Mouse (Mus musculus): ENCODE results near the gene Slc8a1.

Gene Slc8a1

GRCm38 (mm10) chr17:81669062-81669815 is 68.9 kb downstream of the Slc8a1 start:
- DNase-seq (ENCODE audit: low spot score in 2 of 2): peak; percentile 9 to 21

DNA sequence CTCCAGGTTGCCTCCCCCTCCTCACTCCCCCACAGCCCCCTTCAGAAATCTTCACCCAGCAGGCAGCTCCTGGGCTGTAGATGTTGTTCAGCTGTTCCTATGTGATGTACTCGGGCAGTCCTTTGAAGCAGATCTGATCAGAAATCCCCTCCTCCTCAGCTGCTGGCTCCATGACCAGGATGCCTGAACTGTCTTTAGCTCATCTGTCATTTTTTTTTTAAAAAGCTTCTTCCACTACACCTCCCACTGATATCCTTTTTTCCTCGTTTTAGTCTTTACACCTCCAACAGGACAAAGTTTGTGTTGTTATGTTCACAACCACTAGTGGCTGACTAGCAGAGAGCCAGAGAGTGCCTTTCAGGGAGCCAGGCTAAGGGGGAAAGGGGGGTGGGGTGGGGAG is 69.7 kb downstream of the Slc8a1 start:
- no peak for DNase-seq (ENCODE audit: low spot score in 2 of 2)

DNA sequence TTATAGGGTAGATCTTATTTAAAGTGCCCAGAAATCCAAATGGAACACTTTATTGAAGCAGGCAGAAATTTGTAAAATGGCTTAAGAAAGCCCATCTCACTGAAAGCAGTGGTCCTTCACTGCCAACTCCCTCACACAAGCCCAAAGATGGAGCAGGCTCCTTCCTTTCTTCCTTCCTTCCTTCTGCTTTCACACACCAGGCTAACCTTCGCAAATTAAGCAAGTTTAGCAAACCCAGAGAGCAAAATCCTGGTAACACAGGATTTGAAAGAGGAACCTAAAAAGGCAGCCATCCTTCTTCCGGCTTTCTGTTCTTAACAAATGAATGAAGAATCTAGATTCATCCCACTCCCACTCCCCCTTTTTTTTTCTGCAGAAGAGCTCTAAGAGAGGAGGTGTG is 70.2 kb downstream of the Slc8a1 start:
- no peak for DNase-seq (ENCODE audit: low spot score in 2 of 2)

- DNase-seq (ENCODE audit: low spot score in 2 of 2): no peak
Observed at GRCm38 (mm10) chr17:81666551-81666950, 71.6 kb downstream of the Slc8a1 start.

- DNase-seq (ENCODE audit: low spot score in 2 of 2): no peak
Observed at GRCm38 (mm10) chr17:81664916-81665315, 73.3 kb downstream of the Slc8a1 start.

GRCm38 (mm10) chr17:81657828-81658227 is 80.3 kb downstream of the Slc8a1 start:
- no peak for DNase-seq (ENCODE audit: low spot score in 2 of 2)

- no peak for DNase-seq (ENCODE audit: low spot score in 2 of 2)
Observed at GRCm38 (mm10) chr17:81654548-81654947, 83.6 kb downstream of the Slc8a1 start.

DNA sequence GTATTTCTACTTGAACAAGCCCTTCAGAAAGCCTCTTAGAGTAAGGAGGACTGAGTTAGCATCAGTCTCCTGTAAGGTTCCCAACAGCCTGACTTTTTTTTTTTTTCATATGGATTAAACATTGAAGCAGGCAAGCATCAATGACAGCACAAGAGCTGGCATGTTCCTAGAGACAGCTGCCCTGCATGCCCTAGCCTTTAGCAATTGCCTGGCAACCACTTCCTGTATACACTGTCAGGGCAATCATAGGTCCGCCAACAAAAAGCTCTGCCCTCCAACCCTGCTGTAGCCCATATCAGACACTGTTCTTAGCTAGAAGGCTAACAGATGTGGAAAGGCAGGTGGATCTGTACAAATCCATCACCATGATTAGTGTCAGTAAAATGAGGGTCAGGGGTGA is 85.2 kb downstream of the Slc8a1 start:
- no peak for DNase-seq (ENCODE audit: low spot score in 2 of 2)

DNA sequence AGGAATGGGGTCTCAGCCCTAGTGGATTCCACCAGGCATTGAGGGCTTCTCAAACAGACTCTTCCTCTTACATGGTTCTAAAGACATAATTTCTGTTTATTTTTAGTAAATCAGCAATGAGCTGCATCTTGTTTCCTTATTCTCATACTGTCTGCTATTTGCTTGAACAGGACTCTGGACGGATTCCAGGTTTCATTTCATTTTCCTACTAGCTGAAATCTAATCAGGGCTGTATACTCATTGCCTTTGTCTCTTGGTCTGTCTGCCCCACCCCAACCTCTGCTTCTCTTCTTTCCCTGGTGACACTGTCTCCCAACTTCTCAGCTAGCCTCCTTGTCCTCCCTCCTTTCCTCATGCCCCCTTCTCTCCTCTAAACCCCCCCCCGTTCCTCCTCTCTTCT is 101.4 kb downstream of the Slc8a1 start:
- DNase-seq (ENCODE audit: low spot score in 2 of 2): no peak

GRCm38 (mm10) chr17:81630471-81630870 is 107.7 kb downstream of the Slc8a1 start:
- DNase-seq (ENCODE audit: low spot score in 2 of 2): no peak

GRCm38 (mm10) chr17:81621188-81621644 is 117.0 kb downstream of the Slc8a1 start:
- DNase-seq (ENCODE audit: low spot score in 2 of 2): no peak

DNA sequence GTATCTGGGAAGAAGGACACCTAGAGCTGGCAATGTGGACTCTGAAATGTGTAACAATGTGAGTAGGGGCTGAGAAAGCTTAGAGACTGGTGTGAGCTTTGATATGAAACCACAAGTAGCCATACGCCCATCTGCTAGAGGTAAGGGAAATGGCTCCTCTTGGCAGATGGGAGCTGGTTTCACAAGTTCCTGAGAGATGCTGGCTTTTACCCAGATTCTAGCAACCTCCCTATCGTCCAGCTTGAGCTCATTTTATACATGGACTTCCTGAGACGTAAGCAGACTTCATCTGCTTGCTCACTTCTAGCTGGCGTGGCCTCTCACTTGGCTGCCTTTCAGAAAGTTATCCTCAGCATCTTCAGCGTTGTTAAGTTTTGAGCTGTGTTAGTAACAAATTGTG is 119.7 kb downstream of the Slc8a1 start:
- DNase-seq (ENCODE audit: low spot score in 2 of 2): no peak

DNA sequence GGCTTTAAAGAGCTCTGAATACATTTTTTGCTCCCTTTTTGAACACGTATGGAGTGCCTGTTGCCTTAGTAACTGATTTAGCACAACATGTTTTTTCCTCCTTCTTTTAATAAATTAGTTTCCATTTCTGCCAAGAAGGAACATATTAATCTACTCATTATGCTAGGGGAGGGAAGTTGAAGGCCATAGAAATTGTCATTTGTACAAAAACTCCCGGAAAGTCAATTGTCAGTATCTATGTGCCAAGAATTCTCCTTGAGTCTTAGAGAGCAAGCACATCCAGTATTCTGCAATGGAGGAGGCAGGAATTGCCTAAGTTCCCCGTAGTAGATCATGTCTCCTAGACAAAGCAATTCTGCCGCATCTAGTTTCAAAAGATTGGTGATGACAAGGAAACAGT is 121.9 kb downstream of the Slc8a1 start:
- DNase-seq (ENCODE audit: low spot score in 2 of 2): no peak

DNA sequence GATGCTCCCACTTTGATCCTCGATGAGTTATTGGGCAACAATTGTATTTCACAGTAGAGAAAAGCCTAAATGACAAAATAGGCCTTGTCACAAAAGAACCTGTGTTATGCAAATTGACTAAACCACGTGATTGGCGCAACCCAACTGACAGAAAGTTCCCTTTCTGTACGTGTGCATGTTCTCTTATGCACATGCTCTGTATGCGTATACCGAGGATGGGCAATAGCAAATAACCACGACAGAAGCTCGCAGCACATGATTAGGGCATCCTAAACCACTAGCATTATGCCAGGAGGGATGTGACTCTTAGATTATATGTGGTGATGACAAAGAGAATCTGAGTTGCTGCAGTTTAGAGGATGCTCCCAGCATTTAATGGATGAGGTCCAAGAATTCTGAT is 122.8 kb downstream of the Slc8a1 start:
- no peak for DNase-seq (ENCODE audit: low spot score in 2 of 2)

GRCm38 (mm10) chr17:81607515-81607914 is 130.7 kb downstream of the Slc8a1 start:
- DNase-seq (ENCODE audit: low spot score in 2 of 2): no peak

DNA sequence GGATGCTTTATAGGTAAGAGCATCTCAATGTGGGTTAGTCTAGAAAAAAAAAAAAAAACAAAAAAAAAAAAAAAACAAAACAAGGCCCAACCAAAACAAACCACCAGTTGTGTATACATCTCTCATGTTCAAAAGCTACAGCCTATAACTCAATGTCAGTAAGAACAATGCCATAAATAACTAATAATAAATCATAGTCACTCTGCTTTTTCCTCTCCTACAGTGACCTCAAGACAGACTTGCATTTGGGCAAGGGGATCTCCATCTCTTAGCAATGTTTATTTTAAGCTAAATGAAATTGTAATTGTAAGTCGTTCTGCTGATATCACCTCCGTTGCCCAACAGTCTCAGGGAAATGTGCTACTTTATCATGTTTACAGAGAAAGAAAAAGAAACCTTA is 132.1 kb downstream of the Slc8a1 start:
- DNase-seq (ENCODE audit: low spot score in 2 of 2): no peak

DNA sequence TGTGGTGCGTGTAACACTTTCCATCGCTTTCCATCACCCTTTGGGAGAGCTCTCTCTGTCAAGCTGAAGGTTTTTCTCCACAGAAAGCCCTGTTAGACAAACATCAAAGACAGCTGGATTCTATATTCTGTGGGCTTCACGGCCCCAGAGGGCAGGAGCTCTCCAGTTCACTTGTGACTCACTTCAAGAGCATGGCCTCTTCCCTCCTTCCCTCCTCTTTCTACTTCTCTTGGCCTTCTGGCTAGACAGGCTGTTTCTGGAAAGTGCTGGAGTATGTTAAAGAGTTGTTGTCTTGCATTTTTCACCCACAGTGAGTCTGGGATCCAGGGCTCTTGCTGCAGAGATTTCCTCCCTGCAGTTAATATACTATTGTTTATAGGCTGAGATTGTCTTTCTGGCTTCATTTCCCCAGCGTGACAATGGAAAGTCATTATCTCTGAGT is 132.9 kb downstream of the Slc8a1 start:
- DNase-seq (ENCODE audit: low spot score in 2 of 2): no peak

DNA sequence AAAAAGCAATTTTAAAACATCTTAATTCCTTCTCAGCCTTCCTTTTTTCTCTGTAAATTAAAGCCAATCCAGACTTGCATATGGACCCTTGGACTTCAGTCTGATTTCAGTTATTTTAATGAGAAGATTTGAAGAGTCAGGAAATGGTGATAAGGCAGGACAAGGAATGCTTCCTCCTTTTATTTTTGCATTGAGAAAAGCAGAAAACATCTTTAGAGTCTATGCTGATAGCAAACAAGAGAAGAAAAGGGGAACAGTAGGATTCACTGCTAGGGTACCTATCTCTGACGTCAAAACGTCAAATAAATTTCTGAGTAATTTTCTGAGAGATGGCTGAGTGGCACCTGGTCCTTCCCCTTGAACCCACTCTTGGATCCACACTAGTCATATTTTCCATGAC is 139.1 kb downstream of the Slc8a1 start:
- DNase-seq (ENCODE audit: low spot score in 2 of 2): no peak

GRCm38 (mm10) chr17:81589791-81590190 is 148.4 kb downstream of the Slc8a1 start:
- no peak for DNase-seq (ENCODE audit: low spot score in 2 of 2)

GRCm38 (mm10) chr17:81586759-81587158 is 151.4 kb downstream of the Slc8a1 start:
- no peak for DNase-seq (ENCODE audit: low spot score in 2 of 2)

DNA sequence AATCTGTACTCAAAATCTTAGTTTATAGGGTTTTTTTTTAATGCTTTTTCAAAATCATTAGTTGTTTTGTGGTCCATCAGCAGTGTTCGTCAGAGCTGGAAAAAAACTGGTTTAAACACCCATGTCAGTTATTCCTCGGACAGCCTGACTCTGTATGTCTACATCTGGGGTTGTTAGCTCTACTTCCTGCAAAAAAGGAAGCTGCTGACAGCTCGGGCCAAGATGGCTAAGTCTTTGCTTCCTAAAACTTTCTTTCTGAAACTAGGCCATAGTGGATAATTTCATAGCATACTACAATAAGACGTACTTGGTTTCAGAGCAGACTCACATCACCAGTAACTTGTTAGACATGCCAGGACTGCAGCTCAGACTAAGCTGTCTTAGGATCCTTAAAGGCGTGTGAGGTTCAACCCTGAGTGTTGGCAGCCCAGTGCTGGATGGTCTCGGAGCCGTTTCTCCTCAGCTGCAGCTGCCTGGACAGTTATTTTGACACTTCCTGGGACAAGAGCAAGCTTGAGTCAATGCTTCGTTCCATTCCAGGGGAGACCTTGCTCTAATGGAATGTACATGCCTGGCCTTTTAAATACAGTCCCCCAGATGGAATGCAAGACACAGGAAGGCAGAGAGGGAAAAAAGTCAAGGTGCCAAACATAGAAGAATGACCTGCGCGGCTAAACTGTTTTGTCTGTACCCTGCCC is 158.3 kb downstream of the Slc8a1 start:
- no peak for DNase-seq (ENCODE audit: low spot score in 2 of 2)

DNA sequence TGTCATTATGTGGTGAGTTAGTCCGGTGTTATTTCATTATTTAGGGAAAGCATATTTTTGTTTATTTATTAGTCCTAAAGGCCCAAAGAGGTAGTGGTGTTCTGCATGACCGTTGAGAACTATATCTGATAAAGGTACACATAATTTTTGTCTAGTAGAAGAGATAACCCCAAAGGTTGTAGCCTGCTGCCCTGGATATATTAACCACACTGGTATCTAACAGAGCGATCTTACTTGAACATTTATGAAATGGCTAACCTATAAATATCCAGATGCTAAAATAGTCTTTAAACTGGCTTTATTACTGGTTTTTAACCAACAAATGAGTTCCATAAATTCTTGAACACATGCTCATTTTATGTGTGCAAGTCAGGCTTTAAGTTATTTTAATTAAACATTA is 161.3 kb downstream of the Slc8a1 start:
- DNase-seq (ENCODE audit: low spot score in 2 of 2): no peak

GRCm38 (mm10) chr17:81565634-81566372 is 172.4 kb downstream of the Slc8a1 start:
- DNase-seq (ENCODE audit: low spot score in 2 of 2): no peak

All from spleen, postnatal 10 days (tissue).